Mouse (Mus musculus) bone marrow macrophage, adult 2 months (primary cell): Measurements from ENCODE around the gene Lhfpl3. TPM values are rescaled to one million over a fixed set of nuclear protein-coding genes. Genes with fewer than 3 reads are reported as not detected.

Source experiments
- H3K27ac ChIP-seq: 2 replicates; pipeline ENCODE4 v1.5.1; 2012; ENCODE audit warnings: low read depth, low read length; ENCODE audit not compliant: insufficient read depth
- H3K4me1 ChIP-seq: 2 replicates; pipeline ENCODE4 v1.6.1; 2012; ENCODE audit warnings: low read length; ENCODE audit not compliant: control insufficient read depth, insufficient read depth
- H3K4me3 ChIP-seq: 2 replicates; pipeline ENCODE4 v1.5.1; 2012; ENCODE audit warnings: mild to moderate bottlenecking, low read length, moderate library complexity; ENCODE audit not compliant: insufficient read depth
- CTCF ChIP-seq: IDR thresholded peaks from 2 replicates; pipeline ENCODE4 v1.5.1; 2012; ENCODE audit warnings: low read depth, mild to moderate bottlenecking, low read length, moderate library complexity
- POLR2A ChIP-seq: IDR thresholded peaks from 2 replicates; pipeline ENCODE4 v1.6.1; 2012; ENCODE audit warnings: mild to moderate bottlenecking, low read depth, low read length, borderline replicate concordance
- polyA plus RNA-seq: library from polyadenylated mRNA; stranded (reverse); fragments of >200 nt; gene quantifications from 2 replicates; pipeline ENCODE4 v1.2.4, GENCODE M21; 2012; ENCODE audit not compliant: missing spikeins, insufficient read depth, insufficient read length

Gene Lhfpl3
- polyA plus RNA-seq, 1 experiment: not detected

DNA sequence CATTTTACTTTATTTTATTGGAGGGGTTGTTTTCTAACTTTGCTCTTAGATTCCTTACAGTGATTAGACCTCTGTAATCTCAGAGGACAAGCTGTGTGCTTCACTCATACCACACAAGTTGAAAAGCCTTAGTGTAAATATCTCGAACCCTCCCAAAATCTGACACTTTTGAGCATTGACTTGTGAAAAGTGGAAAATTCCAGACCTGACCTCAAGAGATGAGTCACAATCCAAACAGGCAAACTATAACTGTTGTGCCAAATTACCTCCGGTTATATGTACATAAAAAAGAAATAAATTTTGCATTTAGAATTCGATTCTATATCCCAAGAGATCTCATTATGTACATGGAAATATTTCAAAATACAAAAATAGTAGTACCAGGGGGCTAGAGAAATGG is 468.8 kb downstream of the Lhfpl3 start:
- H3K4me1 ChIP-seq: no peaks in the 10 kb centered on the region
- H3K4me3 ChIP-seq: no peak overlapping the region
- no peak overlapping the region for H3K27ac ChIP-seq
- no peak for TF ChIP-seq CTCF
- no peak for TF ChIP-seq POLR2A

DNA sequence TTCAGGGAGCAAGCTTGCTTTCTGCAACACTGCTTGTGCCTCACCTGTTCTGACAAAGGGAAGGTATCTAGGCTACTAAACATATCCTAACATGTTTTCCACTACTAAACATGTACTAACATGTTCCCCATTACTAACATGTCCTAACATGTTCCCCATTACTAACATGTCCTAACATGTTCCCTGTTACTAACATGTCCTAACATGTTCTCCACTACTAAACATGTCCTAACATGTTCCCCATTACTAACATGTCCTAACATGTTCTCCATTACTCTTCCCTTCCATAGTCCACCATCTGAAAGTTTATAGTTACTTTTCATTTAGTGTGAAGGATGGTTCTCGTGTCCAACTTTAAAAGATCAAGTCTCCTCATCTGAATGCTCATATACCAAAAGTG is 473.8 kb downstream of the Lhfpl3 start:
- TF ChIP-seq POLR2A: no peak
- no peak for TF ChIP-seq CTCF
- Histone ChIP-seq H3K4me3 (no peak overlapping the region), H3K27ac (no peak overlapping the region), H3K4me1 (no peaks in the 10 kb centered on the region)

DNA sequence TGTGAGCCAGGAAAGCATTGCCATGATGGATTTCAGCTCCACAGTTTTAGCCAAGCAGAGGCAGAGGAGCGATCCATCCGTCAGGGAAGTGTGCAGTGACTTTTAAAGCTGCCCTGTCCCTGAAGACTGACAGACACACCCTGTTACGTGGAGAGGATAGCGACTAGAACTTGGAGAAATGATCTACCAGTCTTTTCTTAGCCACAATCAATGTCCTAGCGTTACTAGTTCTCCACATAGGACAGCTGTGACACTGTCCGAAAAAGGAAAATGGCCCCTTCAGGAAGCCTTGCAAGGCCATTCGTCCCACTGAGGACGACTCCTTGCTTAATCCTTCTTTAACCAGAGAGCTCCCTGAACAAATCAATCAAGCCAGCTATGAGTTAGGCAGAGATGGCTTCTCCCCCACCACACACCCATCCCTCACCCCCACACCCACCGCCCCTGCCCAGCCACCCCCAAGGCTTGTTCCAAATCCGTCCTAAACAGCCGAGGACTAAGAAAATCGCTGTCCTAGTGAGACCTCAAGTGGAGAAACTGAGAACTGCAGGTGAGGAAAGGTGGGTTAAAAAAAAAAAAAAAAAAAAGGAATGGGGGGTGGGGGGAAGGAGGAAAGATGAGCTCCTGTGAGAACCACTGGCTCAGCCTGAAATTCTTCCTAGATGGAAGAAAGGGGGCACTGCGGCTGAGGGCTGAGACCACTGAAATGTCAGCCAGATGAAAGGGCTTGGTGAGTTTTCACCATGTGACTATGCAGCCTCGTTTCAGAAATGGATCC is 479.1 kb downstream of the Lhfpl3 start:
- TF ChIP-seq POLR2A (no peak), CTCF (peak; percentile 64)
- Histone ChIP-seq H3K27ac (no peak overlapping the region), H3K4me1 (no peaks in the 10 kb centered on the region), H3K4me3 (no peak overlapping the region)

DNA sequence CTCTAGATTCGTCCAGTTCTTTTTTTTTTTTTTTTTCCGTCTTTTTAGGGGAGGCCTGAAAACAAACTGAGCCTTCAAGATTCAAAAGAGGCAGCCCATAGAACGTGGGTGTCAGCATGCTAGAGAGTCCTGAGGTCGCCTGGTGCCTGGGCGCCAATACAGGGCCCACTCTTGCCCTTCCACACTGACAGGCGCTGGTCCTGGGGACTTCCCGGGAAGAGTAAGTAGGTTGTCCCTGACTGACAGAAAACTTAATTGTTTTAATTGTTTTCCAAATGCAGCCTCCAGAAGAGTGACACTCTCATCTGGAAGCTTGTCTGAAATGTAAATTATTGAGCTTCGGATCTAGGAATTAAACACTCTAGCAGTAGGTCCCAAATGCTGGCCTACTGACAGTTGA is 479.8 kb downstream of the Lhfpl3 start:
- TF ChIP-seq CTCF (no peak), POLR2A (no peak)

DNA sequence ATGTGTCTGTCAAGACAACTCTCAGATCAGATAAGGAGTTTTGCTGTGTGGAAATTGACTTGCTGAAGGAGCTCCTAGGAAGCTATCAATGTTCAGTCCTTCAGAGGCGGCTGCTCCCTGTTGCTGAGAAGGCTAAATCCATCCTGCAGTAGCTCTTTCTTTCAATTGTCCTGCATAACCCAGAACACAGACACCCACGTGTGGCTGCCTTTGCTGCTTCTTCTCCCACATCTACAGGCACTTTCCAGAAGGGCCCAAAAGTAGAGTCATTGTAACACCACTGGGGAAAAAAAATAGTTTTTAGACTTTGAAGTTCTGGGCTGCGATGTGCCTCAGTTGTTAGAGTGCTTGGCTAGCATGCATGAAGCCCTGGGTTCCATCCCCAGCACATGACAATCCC is 480.9 kb downstream of the Lhfpl3 start:
- TF ChIP-seq CTCF (no peak), POLR2A (no peak)
- Histone ChIP-seq H3K4me1 (no peaks in the 10 kb centered on the region), H3K27ac (no peak overlapping the region), H3K4me3 (no peak overlapping the region)

More for the DNA sequence above, 479.8 kb downstream of the Lhfpl3 start:
- H3K4me1 ChIP-seq: no peaks in the 10 kb centered on the region
- H3K4me3 ChIP-seq: no peak overlapping the region
- no peak overlapping the region for H3K27ac ChIP-seq

DNA sequence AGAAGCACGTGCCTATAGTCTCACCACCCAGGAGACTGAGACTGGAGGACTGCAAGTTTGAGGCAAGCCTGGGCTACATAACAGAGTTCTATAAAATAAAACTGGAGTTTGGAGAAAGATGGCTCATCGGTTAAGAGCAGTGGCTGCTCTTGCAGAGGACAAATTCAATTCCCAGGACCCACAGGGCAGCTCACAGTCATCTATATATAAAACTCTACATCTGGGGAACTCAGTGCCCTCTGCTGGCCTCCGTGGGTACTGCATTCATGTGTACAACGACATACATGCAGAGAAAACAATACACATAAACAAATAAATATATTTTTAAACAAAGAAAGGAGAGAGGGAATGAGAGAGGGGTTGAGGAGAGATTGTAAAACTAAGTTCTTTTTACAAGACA is 501.1 kb downstream of the Lhfpl3 start:
- Histone ChIP-seq H3K27ac (no peak overlapping the region), H3K4me1 (peaks cover 10% of the 10 kb centered on the region), H3K4me3 (no peak overlapping the region)
- TF ChIP-seq POLR2A (no peak), CTCF (peak; percentile 61)

DNA sequence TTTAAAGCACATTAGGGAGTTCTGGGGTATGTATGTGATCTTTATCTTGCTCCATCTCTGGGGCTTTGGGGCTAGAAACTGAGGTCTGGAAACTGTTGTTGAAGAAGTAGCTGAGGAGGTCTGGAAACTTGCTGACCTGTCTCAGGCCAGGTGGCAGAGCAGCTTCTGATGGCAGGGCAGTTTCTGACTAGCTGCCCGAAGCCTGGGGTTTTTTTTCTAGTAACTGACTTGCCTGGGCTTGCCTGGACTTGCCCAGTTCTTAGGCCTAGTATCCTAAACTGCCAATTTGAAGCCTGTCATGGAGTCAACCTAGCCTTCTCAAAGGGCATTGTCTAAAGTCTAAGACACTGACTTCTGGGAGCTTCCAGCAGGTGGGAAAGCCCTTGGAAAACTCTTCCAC is 501.9 kb downstream of the Lhfpl3 start:
- no peak for TF ChIP-seq POLR2A
- TF ChIP-seq CTCF: no peak
- Histone ChIP-seq H3K4me1 (peaks cover 10% of the 10 kb centered on the region), H3K27ac (no peak overlapping the region), H3K4me3 (no peak overlapping the region)

DNA sequence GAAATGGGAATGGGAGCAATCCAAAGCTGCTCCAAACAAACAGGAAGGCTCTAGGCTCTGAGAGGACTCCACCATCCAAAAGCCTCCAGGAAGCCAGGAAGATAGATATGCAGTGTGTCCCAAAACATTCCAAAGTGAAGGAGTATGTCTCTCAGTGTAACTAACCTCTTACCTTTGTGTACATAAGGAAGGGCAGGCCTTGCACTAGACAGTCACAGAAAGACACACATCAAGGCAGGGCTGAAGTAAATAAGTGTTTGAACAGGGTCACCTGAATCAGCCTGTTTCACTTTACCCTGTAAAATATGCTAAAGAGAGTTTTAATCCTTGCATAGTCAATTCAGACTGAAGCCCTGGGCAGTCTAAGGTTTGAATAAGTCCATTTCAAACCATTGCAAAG is 502.4 kb downstream of the Lhfpl3 start:
- Histone ChIP-seq H3K4me3 (no peak overlapping the region), H3K4me1 (peaks cover 10% of the 10 kb centered on the region), H3K27ac (no peak overlapping the region)
- TF ChIP-seq CTCF (no peak), POLR2A (no peak)

DNA sequence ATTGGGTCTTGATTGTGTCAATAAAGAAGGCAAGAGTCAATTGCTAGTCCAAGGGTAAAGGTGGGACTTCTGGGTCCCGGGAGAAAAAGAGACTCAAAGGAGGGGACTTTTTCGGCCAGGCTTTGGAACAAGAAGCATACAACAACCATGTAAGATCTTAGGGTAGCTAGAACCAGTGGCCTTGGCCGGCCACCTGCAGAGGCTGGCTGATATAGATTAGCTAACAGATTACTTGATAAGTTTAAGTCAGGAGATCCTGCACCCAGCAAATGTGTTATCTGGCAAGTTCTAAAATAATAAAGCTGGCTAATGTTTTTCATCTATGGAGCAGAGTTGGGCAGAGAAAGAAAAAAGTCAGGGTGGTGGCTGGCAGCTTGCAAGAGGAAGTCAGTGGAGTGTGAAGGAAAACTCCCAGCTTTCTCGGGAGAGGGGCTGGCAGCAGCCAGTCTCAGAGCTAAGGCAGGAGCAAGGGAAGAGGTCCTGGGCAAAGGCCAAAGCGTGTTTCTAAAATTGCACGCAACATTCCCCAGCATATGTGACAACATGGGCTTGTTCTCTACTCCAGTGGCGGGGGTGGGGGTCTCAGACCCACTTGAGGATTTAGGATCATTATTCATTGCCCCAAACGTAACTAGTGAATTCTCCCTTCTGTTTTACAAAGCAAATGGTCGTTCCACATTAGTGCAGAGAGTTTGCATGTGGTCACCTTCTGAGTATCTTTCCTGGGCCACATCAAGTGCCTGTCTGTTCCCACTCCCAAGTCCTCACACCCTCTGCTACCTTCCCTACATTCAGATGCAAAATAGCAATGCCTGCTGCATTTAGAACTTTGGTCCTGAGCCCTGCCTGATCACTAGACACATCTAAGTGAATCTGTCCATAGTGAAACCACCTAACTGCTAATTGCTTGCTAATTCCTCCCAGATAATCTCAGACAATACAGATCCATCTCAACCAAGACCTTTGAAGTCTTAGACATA is 504.3 kb downstream of the Lhfpl3 start:
- Histone ChIP-seq H3K27ac (no peak overlapping the region), H3K4me3 (no peak overlapping the region), H3K4me1 (peaks cover 12% of the 10 kb centered on the region)
- TF ChIP-seq CTCF (no peak), POLR2A (no peak)
